Comparison of ENCODE assay signal across 14 mouse cellular contexts in the genomic region with DNA sequence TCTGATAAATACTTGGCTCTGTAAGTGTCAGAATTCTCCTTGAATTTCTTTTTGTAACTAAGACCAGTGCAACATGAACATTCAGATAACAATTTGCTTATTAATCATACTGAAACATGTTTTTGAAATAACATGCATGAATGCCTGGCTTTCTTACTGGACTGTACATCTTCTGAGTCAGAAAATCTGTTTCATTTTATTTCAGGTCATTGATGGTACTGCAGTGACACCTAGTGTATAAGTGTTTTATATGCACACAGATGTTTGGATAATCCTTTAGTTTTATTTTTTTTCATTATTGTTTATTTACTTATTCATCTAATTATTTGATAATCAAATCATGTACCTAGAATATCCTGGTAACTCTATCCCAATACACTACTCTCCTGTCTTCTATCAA.
DNase-seq lines count a peak whose midpoint lies in the region; ATAC-seq lines count a peak whose summit lies in the region.
"Had no signal": no experiment of that assay in that cellular context is flagged by ENCODE, and none has a peak within 500 bp of the region (broad histone marks: within the 10 kb centered on the region; RNA-seq: fewer than 3 reads in every experiment).

No protein-coding gene starts in this region.

- DNase-seq in frontal cortex, postnatal 14 days (ENCODE audit: low spot score in 2 of 2) = no peak
- peak; percentile 81 for DNase-seq in midbrain, embryonic 14.5 days
- DNase-seq in midbrain, embryonic 11.5 days (ENCODE audit: low spot score, missing footprints) = no peak
- peak; percentile 22 for DNase-seq in NIH3T3 (ENCODE audit: low read depth)
- peak; percentile 8 for DNase-seq in retina, adult 2 months (ENCODE audit: low read depth, low spot score)
- DNase-seq in spleen, postnatal 14 days (ENCODE audit: low spot score in 2 of 2) = no peak
- no peak for DNase-seq in urinary bladder, postnatal 4 days (ENCODE audit: low spot score in 2 of 2)
- DNase-seq: cerebellum, adult 8-10 months; gastrocnemius, postnatal 10 days; kidney, postnatal 36 days; right cerebral cortex, postnatal 14 days had no signal

- H3K27ac ChIP-seq in midbrain, embryonic 14.5 days (replicated peaks; ENCODE audit: low read depth, low read length) = no peak overlapping the region
- no peak overlapping the region for H3K27ac ChIP-seq in midbrain, embryonic 11.5 days (ENCODE audit: low read depth, low read length)
- H3K27ac ChIP-seq: liver, embryonic 14.5 days had no signal

- H3K9ac ChIP-seq in midbrain, embryonic 14.5 days (replicated peaks; ENCODE audit: low read length) = no peak overlapping the region
- H3K9ac ChIP-seq in midbrain, embryonic 11.5 days (ENCODE audit: low read length) = no peak overlapping the region
- H3K9ac ChIP-seq: liver, embryonic 14.5 days had no signal

- H3K36me3 ChIP-seq in midbrain, embryonic 14.5 days (ENCODE audit: control insufficient read depth, insufficient read depth, low read length) = no peaks in the 10 kb centered on the region
- no peaks in the 10 kb centered on the region for H3K36me3 ChIP-seq in midbrain, embryonic 11.5 days (ENCODE audit: control insufficient read depth, insufficient read depth, low read length)

- peak; percentile 65; the same call in 1 of the 2 replicates for ATAC-seq in frontal cortex, adult (ENCODE audit: low TSS enrichment)
- no peak; the same call in 1 of the 2 replicates for ATAC-seq in midbrain, embryonic 14.5 days (ENCODE audit: low FRiP score, low TSS enrichment)
- ATAC-seq in midbrain, embryonic 11.5 days (ENCODE audit: low FRiP score) = no peak

- H3K4me1 ChIP-seq in midbrain, embryonic 14.5 days (ENCODE audit: control insufficient read depth, insufficient read depth, low read length) = no peaks in the 10 kb centered on the region
- no peaks in the 10 kb centered on the region for H3K4me1 ChIP-seq in midbrain, embryonic 11.5 days (ENCODE audit: control insufficient read depth, insufficient read depth, low read length)

- H3K27me3 ChIP-seq in midbrain, embryonic 14.5 days (ENCODE audit: control insufficient read depth, insufficient read depth, low read length) = no peaks in the 10 kb centered on the region
- H3K27me3 ChIP-seq in midbrain, embryonic 11.5 days (ENCODE audit: control insufficient read depth, insufficient read depth, low read length) = no peaks in the 10 kb centered on the region

- no peaks in the 10 kb centered on the region for H3K9me3 ChIP-seq in midbrain, embryonic 14.5 days (ENCODE audit: control insufficient read depth, low read length)
- H3K9me3 ChIP-seq in midbrain, embryonic 11.5 days (ENCODE audit: control insufficient read depth, low read length) = no peaks in the 10 kb centered on the region

- H3K4me2 ChIP-seq in midbrain, embryonic 14.5 days (ENCODE audit: low read length) = no peak overlapping the region
- no peak overlapping the region for H3K4me2 ChIP-seq in midbrain, embryonic 11.5 days
- H3K4me2 ChIP-seq: heart, embryonic 11.5 days had no signal

- no peak overlapping the region for H3K4me3 ChIP-seq in midbrain, embryonic 14.5 days (replicated peaks; ENCODE audit: low read depth, low read length)
- no peak overlapping the region for H3K4me3 ChIP-seq in midbrain, embryonic 11.5 days (ENCODE audit: low read depth, low read length)

Comparison
In these comparisons a context has a peak if more than half of its experiments do, and no peak if none do; other contexts are left out.
1. DNase-seq: peak in midbrain, embryonic 14.5 days (single experiment), NIH3T3 (single experiment) and retina, adult 2 months (single experiment); none in frontal cortex, postnatal 14 days (0 of 2), midbrain, embryonic 11.5 days (single experiment), spleen, postnatal 14 days (0 of 2) and urinary bladder, postnatal 4 days (0 of 2).